Mouse (Mus musculus) heart, embryonic 12.5 days (tissue): ENCODE results near the gene Cog8. TPM values are rescaled to one million over a fixed set of nuclear protein-coding genes. Genes with fewer than 3 reads are reported as not detected.
"Not testable (repeated sequence)": the region's sequence is repeated elsewhere in the genome, so short reads cannot be mapped to it uniquely, and the experiment has no call there.

Experiments
- ATAC-seq: fragments of 200-750 bp; cut with Nextera tagmentation; 2 replicates; pipeline ENCODE4 v1.8.0; 2017; ENCODE audit warnings: moderate TSS enrichment, moderate library complexity; ENCODE audit not compliant: insufficient number of reproducible peaks, low FRiP score
- H3K27ac ChIP-seq: fragments of 300-500 bp; sonication (generic); 2 replicates; pipeline ENCODE4 v1.5.1; 2016; ENCODE audit warnings: mild to moderate bottlenecking, moderate library complexity; ENCODE audit not compliant: poor library complexity, severe bottlenecking
- H3K27me3 ChIP-seq: fragments of 300-500 bp; sonication (generic); replicated peaks from 2 replicates; pipeline ENCODE4 v1.6.1; 2016; ENCODE audit warnings: mild to moderate bottlenecking, moderate library complexity
- H3K36me3 ChIP-seq: fragments of 300-500 bp; sonication (generic); 2 replicates; pipeline ENCODE4 v1.6.1; 2016; ENCODE audit warnings: mild to moderate bottlenecking, moderate library complexity
- H3K4me1 ChIP-seq: fragments of 300-500 bp; sonication (generic); replicated peaks from 2 replicates; pipeline ENCODE4 v1.6.1; 2016; ENCODE audit warnings: mild to moderate bottlenecking
- H3K4me2 ChIP-seq: fragments of 300-500 bp; sonication (generic); 2 replicates; pipeline ENCODE4 v1.6.1; 2016; ENCODE audit warnings: mild to moderate bottlenecking, moderate library complexity
- H3K4me3 ChIP-seq: fragments of 300-500 bp; sonication (generic); 2 replicates; pipeline ENCODE4 v1.5.1; 2016; ENCODE audit warnings: mild to moderate bottlenecking
- H3K9ac ChIP-seq: fragments of 300-500 bp; sonication (generic); 2 replicates; pipeline ENCODE4 v1.6.1; 2016; ENCODE audit warnings: mild to moderate bottlenecking, moderate library complexity
- H3K9me3 ChIP-seq: fragments of 300-500 bp; sonication (generic); replicated peaks from 2 replicates; pipeline ENCODE4 v1.6.1; 2016; ENCODE audit warnings: mild to moderate bottlenecking, moderate library complexity
- WGBS: fragments of 180-500 bp; shearing (Covaris S2); methylation state at CpG from one replicate; pipeline ENCODE4 v1.1.7; 2016; 5-methylcytosine and 5-hydroxymethylcytosine counted together
- microRNA-seq: library from miRNA; unstranded; fragments of <30 nt; microRNA quantifications from one replicate; pipeline ENCODE4, GENCODE M21; 2017
- polyA plus RNA-seq: library from polyadenylated mRNA; unstranded; fragments of >200 nt; fragmentation: Nextera tagmentation; extraction: Ambion mirVana; gene quantifications from 2 replicates; pipeline ENCODE4 v1.2.1, GENCODE M21; 2016

The Cog8 gene
- polyA plus RNA-seq, 1 experiment from 2014 or later: 31.4 TPM

DNA sequence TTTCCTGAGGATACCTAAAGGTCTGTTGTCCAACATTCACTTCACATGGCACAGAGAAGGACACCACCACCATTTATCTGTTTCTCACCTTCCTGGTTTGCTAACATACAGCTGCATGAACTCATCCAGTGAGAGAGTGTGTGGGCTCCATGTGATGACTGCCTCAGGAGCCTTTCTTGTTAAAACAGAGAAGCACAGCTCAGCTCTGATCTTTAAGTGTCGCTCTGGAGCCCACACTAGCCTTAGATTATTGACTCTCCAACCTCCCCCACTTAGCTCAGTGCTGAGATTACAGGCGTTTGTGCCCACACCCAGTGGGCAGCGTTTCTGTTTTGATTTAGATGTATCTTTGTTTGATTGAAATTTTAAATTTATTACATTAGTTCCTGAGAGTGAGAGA lies 48.7 kb downstream of the Cog8 start:
- ATAC-seq: no peak
- WGBS: 73% methylated on average over 3 of the region's 3 CpGs
- Histone ChIP-seq H3K9ac (no peak overlapping the region), H3K27me3 (no peaks in the 10 kb centered on the region), H3K4me3 (no peak overlapping the region), H3K4me2 (no peak overlapping the region), H3K4me1 (peaks cover 9% of the 10 kb centered on the region; the same call in 1 of the 2 replicates), H3K27ac (no peak overlapping the region), H3K36me3 (peaks cover 58% of the 10 kb centered on the region), H3K9me3 (no peaks in the 10 kb centered on the region)

DNA sequence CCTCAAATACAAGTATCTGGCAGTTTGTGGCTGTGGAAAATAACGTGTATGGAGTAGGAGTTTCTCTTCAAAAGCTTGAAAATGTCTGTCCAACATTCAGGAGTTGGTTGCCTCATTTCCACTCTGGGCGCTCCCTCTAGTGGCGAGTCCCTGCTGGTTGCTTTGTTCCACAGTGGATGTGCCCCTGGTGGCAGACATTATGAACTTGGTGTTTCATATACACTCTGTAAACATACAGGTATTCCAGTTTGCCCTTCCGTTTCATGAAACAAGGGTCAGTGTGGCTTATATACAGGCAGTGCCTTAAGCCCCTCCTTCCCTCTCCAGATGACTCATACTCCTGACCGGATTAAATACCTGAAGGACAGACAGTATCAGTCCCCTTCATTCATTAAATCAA lies 54.0 kb downstream of the Cog8 start:
- H3K36me3 ChIP-seq: peaks cover 26% of the 10 kb centered on the region
- H3K9me3 ChIP-seq: no peaks in the 10 kb centered on the region
- no peaks in the 10 kb centered on the region for H3K27me3 ChIP-seq
- no peak for ATAC-seq
- no peak overlapping the region for H3K9ac ChIP-seq
- peaks cover 9% of the 10 kb centered on the region; the same call in 1 of the 2 replicates for H3K4me1 ChIP-seq
- no peak overlapping the region for H3K4me3 ChIP-seq
- H3K4me2 ChIP-seq: no peak overlapping the region
- no peak overlapping the region for H3K27ac ChIP-seq
- 39% methylated on average over 5 of the region's 5 CpGs for WGBS

DNA sequence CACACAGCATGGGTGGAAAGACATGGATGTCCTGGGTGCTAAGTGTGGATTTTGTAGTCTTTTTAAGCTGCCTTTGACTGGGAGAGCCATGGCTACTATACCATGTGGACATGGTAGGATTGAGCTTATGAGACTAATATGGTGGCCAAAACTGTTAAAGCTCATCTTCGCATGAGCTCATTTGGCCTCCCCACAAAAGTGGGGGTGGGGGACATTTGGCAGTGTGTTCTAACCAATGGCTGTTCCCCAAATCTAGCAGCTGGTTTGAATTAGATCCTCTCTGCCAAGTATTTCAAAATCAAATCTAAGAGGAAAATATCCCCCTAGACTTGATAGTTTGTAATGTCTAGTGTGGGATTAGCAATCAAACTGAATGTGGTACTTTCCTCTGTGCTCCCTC lies 57.4 kb downstream of the Cog8 start:
- WGBS: 90% methylated on average over 1 of the region's 1 CpGs
- no peaks in the 10 kb centered on the region for H3K4me1 ChIP-seq
- H3K36me3 ChIP-seq: peaks cover 31% of the 10 kb centered on the region; the same call in 1 of the 2 replicates
- no peak overlapping the region for H3K9ac ChIP-seq
- H3K4me2 ChIP-seq: no peak overlapping the region
- H3K27ac ChIP-seq: no peak overlapping the region
- no peak overlapping the region for H3K4me3 ChIP-seq
- ATAC-seq: no peak
- H3K9me3 ChIP-seq: no peaks in the 10 kb centered on the region
- no peaks in the 10 kb centered on the region for H3K27me3 ChIP-seq

DNA sequence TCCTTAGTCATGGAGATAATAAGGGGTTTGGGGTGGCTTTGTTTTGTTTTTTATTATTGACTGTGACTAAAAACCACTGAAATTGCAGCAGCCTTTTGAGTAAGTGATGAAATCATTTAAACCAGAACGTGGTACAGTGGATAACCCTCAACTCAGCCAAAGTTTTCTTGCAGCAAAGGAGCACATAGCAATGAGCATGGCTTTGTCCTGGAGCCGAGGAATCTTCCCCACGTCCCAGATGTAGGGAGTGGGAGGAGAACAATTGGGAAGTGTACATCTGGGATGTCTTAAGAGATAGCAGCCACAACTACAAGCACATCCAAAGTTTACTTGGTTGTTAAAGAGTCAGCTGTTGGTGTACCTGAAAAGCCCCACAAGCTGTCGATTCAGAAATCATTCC lies 59.1 kb downstream of the Cog8 start:
- no peaks in the 10 kb centered on the region for H3K4me1 ChIP-seq
- H3K9ac ChIP-seq: no peak overlapping the region
- H3K4me2 ChIP-seq: no peak overlapping the region
- H3K36me3 ChIP-seq: peaks cover 29% of the 10 kb centered on the region
- H3K9me3 ChIP-seq: no peaks in the 10 kb centered on the region
- H3K4me3 ChIP-seq: no peak overlapping the region
- ATAC-seq: no peak
- no peaks in the 10 kb centered on the region for H3K27me3 ChIP-seq
- 78% methylated on average over 4 of the region's 4 CpGs for WGBS
- no peak overlapping the region for H3K27ac ChIP-seq

DNA sequence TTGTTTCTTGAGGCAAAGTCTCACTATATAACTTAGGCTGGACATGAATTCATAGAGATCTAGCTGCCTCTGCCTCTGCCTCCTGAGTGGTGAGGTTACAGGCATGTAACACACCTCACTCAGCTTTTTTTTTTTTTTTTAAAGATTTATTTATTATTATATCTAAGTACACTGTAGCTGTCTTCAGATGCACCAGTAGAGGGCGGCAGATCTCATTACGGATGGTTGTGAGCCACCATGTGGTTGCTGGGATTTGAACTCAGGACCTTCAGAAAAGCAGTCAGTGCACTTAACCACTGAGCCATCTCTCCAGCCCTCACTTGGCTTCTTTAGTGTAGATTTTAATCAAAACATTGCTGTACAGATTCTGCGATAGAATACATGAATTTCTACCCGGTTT lies 60.1 kb downstream of the Cog8 start:
- 87% methylated on average over 4 of the region's 4 CpGs for WGBS
- not testable (repeated sequence) for H3K27me3 ChIP-seq

More for the DNA sequence above, 60.1 kb downstream of the Cog8 start:
- H3K36me3 ChIP-seq: peaks cover 36% of the 10 kb centered on the region
- not testable (repeated sequence) for H3K9me3 ChIP-seq, H3K9ac ChIP-seq, ATAC-seq, H3K4me2 ChIP-seq, H3K4me3 ChIP-seq, H3K4me1 ChIP-seq, H3K27ac ChIP-seq

Small RNA genes lying within 50 kb of the gene (microRNA-seq; reads per million reads assigned to microRNA genes)
- 0.71 reads per million for gene Mir7075

Other genes starting within 250 kb of the Cog8 start
- 0.11 and 0.14 TPM in 2 replicates for gene Has3, start 186.4 kb downstream of the Cog8 start, polyA plus RNA-seq
- gene Utp4, start 163.1 kb downstream of the Cog8 start, polyA plus RNA-seq: 46.6 and 47.0 TPM in 2 replicates
- 11.5 and 12.2 TPM in 2 replicates for gene Sntb2, start 120.9 kb downstream of the Cog8 start, polyA plus RNA-seq
- 50.9 and 53.0 TPM in 2 replicates for gene Vps4a, start 25.5 kb downstream of the Cog8 start, polyA plus RNA-seq
- 48.0 and 49.0 TPM in 2 replicates for gene Pdf, start 8.1 kb downstream of the Cog8 start, polyA plus RNA-seq
- 54.0 and 55.8 TPM in 2 replicates for gene Nip7, start 188 bp upstream of the Cog8 start, polyA plus RNA-seq
- gene Tmed6, start 9.0 kb upstream of the Cog8 start, polyA plus RNA-seq: not detected in 2 replicates
- gene Terf2, start 39.9 kb upstream of the Cog8 start, polyA plus RNA-seq: 12.0 and 12.7 TPM in 2 replicates
- 88.1 and 90.2 TPM in 2 replicates for gene Cyb5b, start 94.0 kb upstream of the Cog8 start, polyA plus RNA-seq
- 13.1 and 15.1 TPM in 2 replicates for gene Nfat5, start 236.8 kb upstream of the Cog8 start, polyA plus RNA-seq